Comparison of ENCODE assay signal across 8 mouse cellular contexts in the genomic region with DNA sequence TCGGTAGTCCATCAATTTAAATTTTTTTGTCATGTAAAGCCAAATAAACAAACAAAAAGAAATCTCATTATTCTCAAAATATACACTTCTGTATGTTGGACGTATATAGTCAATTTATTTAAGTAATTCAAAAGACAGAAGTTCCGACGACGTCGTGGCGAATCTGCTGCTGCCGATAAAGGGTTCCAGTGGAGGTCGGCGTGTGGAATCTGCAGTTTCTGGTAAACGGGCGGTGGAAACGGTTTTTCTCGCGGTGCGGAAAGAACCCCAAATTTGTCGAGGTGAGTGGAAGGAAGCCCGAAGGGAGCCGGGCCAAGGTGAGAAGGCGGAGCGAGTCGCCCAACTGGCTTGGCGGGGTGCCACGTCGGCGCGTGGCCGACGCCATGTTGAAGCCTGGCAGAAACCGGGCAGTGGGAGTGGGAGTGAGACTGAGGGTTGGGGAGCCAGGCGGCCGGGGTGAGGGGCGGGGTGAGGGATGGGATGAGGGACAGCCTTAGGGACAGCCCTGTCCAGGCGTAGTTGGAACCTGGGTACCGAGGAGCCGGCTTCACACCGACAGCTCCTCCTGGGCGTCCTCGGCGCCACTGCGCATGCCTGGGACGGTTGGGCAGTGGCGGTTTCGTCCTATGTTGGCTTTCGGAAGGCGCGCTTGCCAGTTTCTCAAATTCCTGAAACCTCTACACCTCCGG. TPM values are rescaled to one million over a fixed set of nuclear protein-coding genes. Genes with fewer than 3 reads are reported as not detected.
DNase-seq lines count a peak whose midpoint lies in the region; ATAC-seq and TF ChIP-seq lines count a peak whose summit lies in the region.

Snrnp35 (plus strand) TSS at position 169 of the 689 bp plus-strand sequence.

- peak within 1 kb of the TSS; percentile 83 for H3K9ac ChIP-seq in heart, embryonic 12.5 days
- H3K9ac ChIP-seq in kidney, postnatal 0 days (ENCODE audit: low read depth, low read length) = peak within 1 kb of the TSS; percentile 84
- H3K9ac ChIP-seq in liver, embryonic 12.5 days = peak within 1 kb of the TSS; percentile 86
- H3K9ac ChIP-seq in stomach, embryonic 15.5 days = peak within 1 kb of the TSS; percentile 53

- peak; percentile 98 for DNase-seq in CD4-positive helper T cell, adult 2 months (ENCODE audit: low read depth, low spot score)
- DNase-seq in brain, embryonic 18.5 days (ENCODE audit: low read depth, low spot score) = peak; percentile 81
- DNase-seq in kidney, postnatal 0 days (ENCODE audit: low spot score) = peak; percentile 92
- DNase-seq in natural killer cell, adult 2 months (ENCODE audit: low spot score in 2 of 2) = peak; percentile 92 to 93

- peak within 1 kb of the TSS; percentile 78 for H3K4me2 ChIP-seq in heart, embryonic 12.5 days
- peak within 1 kb of the TSS; percentile 51 for H3K4me2 ChIP-seq in kidney, postnatal 0 days (ENCODE audit: low read length)
- H3K4me2 ChIP-seq in liver, embryonic 12.5 days = peak within 1 kb of the TSS; percentile 76
- H3K4me2 ChIP-seq in stomach, embryonic 15.5 days = peak within 1 kb of the TSS; percentile 72

- H3K36me3 ChIP-seq in heart, embryonic 12.5 days = no peaks in the 10 kb centered on the region
- H3K36me3 ChIP-seq in kidney, postnatal 0 days (ENCODE audit: insufficient read depth, low read length) = no peaks in the 10 kb centered on the region
- H3K36me3 ChIP-seq in liver, embryonic 12.5 days = peaks cover 3% of the 10 kb centered on the region; the same call in 1 of the 2 replicates
- no peaks in the 10 kb centered on the region for H3K36me3 ChIP-seq in stomach, embryonic 15.5 days

- ATAC-seq in erythroid progenitor cell, adult 5-6 weeks (replicated peaks; ENCODE audit: low FRiP score, poor library complexity, severe bottlenecking) = peak; percentile 89
- ATAC-seq in heart, embryonic 12.5 days (ENCODE audit: insufficient number of reproducible peaks, low FRiP score) = peak; percentile 91
- ATAC-seq in kidney, postnatal 0 days (replicated peaks; ENCODE audit: low FRiP score, low read depth) = peak; percentile 90
- ATAC-seq in liver, embryonic 12.5 days = peak; percentile 87
- peak; percentile 91 for ATAC-seq in stomach, embryonic 15.5 days (ENCODE audit: insufficient read depth, low FRiP score, low read depth)

- peak within 1 kb of the TSS; percentile 98 for H3K27ac ChIP-seq in heart, embryonic 12.5 days (ENCODE audit: poor library complexity, severe bottlenecking)
- H3K27ac ChIP-seq in kidney, postnatal 0 days = peak within 1 kb of the TSS; percentile 98
- peak within 1 kb of the TSS; percentile 97 for H3K27ac ChIP-seq in liver, embryonic 12.5 days
- peak within 1 kb of the TSS; percentile 100 for H3K27ac ChIP-seq in stomach, embryonic 15.5 days

- peak within 1 kb of the TSS; percentile 64 for H3K4me3 ChIP-seq in heart, embryonic 12.5 days
- H3K4me3 ChIP-seq in kidney, postnatal 0 days (replicated peaks; ENCODE audit: low read depth, low read length) = peak within 1 kb of the TSS; percentile 66
- peak within 1 kb of the TSS; percentile 69 for H3K4me3 ChIP-seq in liver, embryonic 12.5 days
- peak within 1 kb of the TSS; percentile 60 for H3K4me3 ChIP-seq in stomach, embryonic 15.5 days (replicated peaks)

- WGBS in heart, embryonic 12.5 days = under 1% methylated on average over 48 of the region's 48 CpGs
- under 1% methylated on average over 48 of the region's 48 CpGs for WGBS in kidney, postnatal 0 days
- under 1% methylated on average over 48 of the region's 48 CpGs for WGBS in liver, embryonic 12.5 days (ENCODE audit: insufficient replicate concordance)
- WGBS in stomach, embryonic 15.5 days = under 1% methylated on average over 47 of the region's 48 CpGs

- no peaks in the 10 kb centered on the region for H3K27me3 ChIP-seq in heart, embryonic 12.5 days (replicated peaks)
- no peaks in the 10 kb centered on the region for H3K27me3 ChIP-seq in kidney, postnatal 0 days (ENCODE audit: insufficient read depth, low read length)
- no peaks in the 10 kb centered on the region for H3K27me3 ChIP-seq in liver, embryonic 12.5 days (replicated peaks)
- H3K27me3 ChIP-seq in stomach, embryonic 15.5 days (replicated peaks) = no peaks in the 10 kb centered on the region

- H3K4me1 ChIP-seq in heart, embryonic 12.5 days (replicated peaks) = peaks cover 18% of the 10 kb centered on the region; the same call in 1 of the 2 replicates
- peaks cover 11% of the 10 kb centered on the region for H3K4me1 ChIP-seq in kidney, postnatal 0 days (replicated peaks; ENCODE audit: insufficient read depth, low read length)
- peaks cover 27% of the 10 kb centered on the region for H3K4me1 ChIP-seq in liver, embryonic 12.5 days
- H3K4me1 ChIP-seq in stomach, embryonic 15.5 days = peaks cover 7% of the 10 kb centered on the region; the same call in 1 of the 2 replicates

- no peak for TF ChIP-seq CTCF in kidney, postnatal 0 days (IDR thresholded peaks at IDR 0.05; ENCODE audit: low read depth)

- H3K9me3 ChIP-seq in heart, embryonic 12.5 days (replicated peaks) = no peaks in the 10 kb centered on the region
- no peaks in the 10 kb centered on the region for H3K9me3 ChIP-seq in kidney, postnatal 0 days (replicated peaks; ENCODE audit: low read length)
- H3K9me3 ChIP-seq in liver, embryonic 12.5 days (replicated peaks) = no peaks in the 10 kb centered on the region
- no peaks in the 10 kb centered on the region for H3K9me3 ChIP-seq in stomach, embryonic 15.5 days

RNA-seq across cellular contexts. Expression of gene Snrnp35, which starts in this region (rescaled TPM):
- total RNA-seq in erythroid progenitor cell, adult 5-6 weeks (2015; ENCODE audit: low replicate concordance) = 1.7 and 7.9 TPM in 2 replicates
- 9.0 TPM in 1 of 2 replicates, not detected in the other for total RNA-seq in erythroid progenitor cell, adult 5-6 weeks (2017; ENCODE audit: low replicate concordance)
- polyA plus RNA-seq in heart, embryonic 12.5 days (2016; fragmentation: Nextera tagmentation; extraction: Ambion mirVana) = 23.9 and 24.0 TPM in 2 replicates
- polyA plus RNA-seq in kidney, postnatal 0 days (2015; fragmentation: Nextera tagmentation; extraction: Ambion mirVana) = 17.1 and 21.3 TPM in 2 replicates
- polyA plus RNA-seq in liver, embryonic 12.5 days (2016; fragmentation: Nextera tagmentation; extraction: Ambion mirVana) = 17.8 and 18.3 TPM in 2 replicates
- polyA plus RNA-seq in stomach, embryonic 15.5 days (2015; fragmentation: Nextera tagmentation; extraction: Ambion mirVana) = 22.5 and 25.0 TPM in 2 replicates

Comparison
In these comparisons a context has a peak if more than half of its experiments do, and no peak if none do; other contexts are left out.
1. Peak in every context shown above with its lines: DNase-seq, ATAC-seq, H3K4me3 ChIP-seq and H3K27ac ChIP-seq.